Mouse (Mus musculus) myocyte (in vitro differentiated cells): ENCODE measurements around the gene Tk2. TPM values are rescaled to one million over a fixed set of nuclear protein-coding genes. Genes with fewer than 3 reads are reported as not detected.

Experiments used
- H3K27me3 ChIP-seq: one replicate; pipeline ENCODE4 v1.6.1; 2011; ENCODE audit not compliant: control insufficient read depth, insufficient read depth, insufficient read length
- H3K36me3 ChIP-seq: one replicate; pipeline ENCODE4 v1.6.1; 2011; ENCODE audit not compliant: control insufficient read depth, insufficient read depth
- H3K4me2 ChIP-seq: one replicate; pipeline ENCODE4 v1.6.1; 2011; ENCODE audit warnings: low read depth, control low read depth
- H3K4me3 ChIP-seq: one replicate; pipeline ENCODE4 v1.5.1; 2011; ENCODE audit warnings: mild to moderate bottlenecking, control low read depth, moderate library complexity
- H3K79me2 ChIP-seq: one replicate; pipeline ENCODE4 v1.6.1; 2011; ENCODE audit not compliant: control insufficient read depth, insufficient read depth
- H3ac ChIP-seq: one replicate; pipeline ENCODE4 v1.6.1; 2011; ENCODE audit not compliant: control insufficient read depth, insufficient read length
- CEBPB ChIP-seq: IDR thresholded peaks from 2 replicates; pipeline ENCODE4 v1.6.1; 2011; ENCODE audit warnings: mild to moderate bottlenecking, moderate library complexity; ENCODE audit not compliant: poor library complexity, insufficient read depth, severe bottlenecking
- E2F4 ChIP-seq: IDR thresholded peaks from one replicate; pipeline ENCODE4 v1.6.1; 2011; ENCODE audit warnings: mild to moderate bottlenecking, control low read depth, moderate library complexity; ENCODE audit not compliant: insufficient read depth
- MAX ChIP-seq: IDR thresholded peaks from one replicate; pipeline ENCODE4 v1.6.1; 2011; ENCODE audit warnings: low read depth, mild to moderate bottlenecking, control low read depth
- MYOD1 ChIP-seq, 3 experiments: IDR thresholded peaks; one replicate each; pipeline ENCODE4 v1.6.1; 2011; ENCODE audit warnings: control low read depth in 2 of 3, low read depth in 2 of 3, mild to moderate bottlenecking in 2 of 3, moderate library complexity in 1 of 3; ENCODE audit not compliant: insufficient read length in 2 of 3, control insufficient read depth in 1 of 3
- MYOG ChIP-seq, 3 experiments: IDR thresholded peaks; one replicate each; pipeline ENCODE4 v1.6.1; 2011; ENCODE audit warnings: control low read depth in 2 of 3, low read depth in 2 of 3, mild to moderate bottlenecking in 2 of 3; ENCODE audit not compliant: insufficient read length in 2 of 3, control insufficient read depth in 1 of 3, insufficient read depth in 1 of 3
- POLR2A ChIP-seq: IDR thresholded peaks from one replicate; pipeline ENCODE4 v1.6.1; 2011; ENCODE audit warnings: low read depth, mild to moderate bottlenecking, control low read depth, moderate library complexity; ENCODE audit not compliant: insufficient read length
- POLR2AphosphoS2 ChIP-seq: IDR thresholded peaks from one replicate; pipeline ENCODE4 v1.6.1; 2011; ENCODE audit warnings: low read depth, control low read depth; ENCODE audit not compliant: insufficient read length
- REST ChIP-seq: IDR thresholded peaks from one replicate; pipeline ENCODE4 v1.6.1; 2011; ENCODE audit warnings: mild to moderate bottlenecking, control low read depth, moderate library complexity; ENCODE audit not compliant: insufficient read depth, insufficient read length
- SRF ChIP-seq: IDR thresholded peaks from one replicate; pipeline ENCODE4 v1.6.1; 2011; ENCODE audit warnings: low read depth; ENCODE audit not compliant: control insufficient read depth, insufficient read length
- TCF12 ChIP-seq: IDR thresholded peaks from one replicate; pipeline ENCODE4 v1.6.1; 2011; ENCODE audit warnings: mild to moderate bottlenecking, control low read depth; ENCODE audit not compliant: poor library complexity, insufficient read depth, severe bottlenecking
- TCF3 ChIP-seq: IDR thresholded peaks from one replicate; pipeline ENCODE4 v1.6.1; 2011; ENCODE audit warnings: low read depth, control low read depth; ENCODE audit not compliant: insufficient read length
- USF1 ChIP-seq: IDR thresholded peaks from one replicate; pipeline ENCODE4 v1.6.1; 2011; ENCODE audit warnings: low read depth, mild to moderate bottlenecking, control low read depth, moderate library complexity
- polyA plus RNA-seq: library from polyadenylated mRNA; unstranded; fragments of >200 nt; fragmentation: generic; extraction: Trizol; gene quantifications from one replicate; pipeline ENCODE4 v1.2.1, GENCODE M21; 2012; ENCODE audit warnings: missing spikeins

Tk2 gene
- polyA plus RNA-seq, 1 experiment: 10.3 TPM

GRCm38 (mm10) chr8:104219806-104220205, 28.6 kb downstream of the Tk2 start:
- TF ChIP-seq SRF (no peak), TCF3 (no peak), POLR2AphosphoS2 (no peak), REST (no peak), MYOD1 (IDR thresholded peaks at IDR 0.05; ENCODE audit: control insufficient read depth in 1 of 3, insufficient read length in 2 of 3, low read depth in 2 of 3) (no peak), TCF12 (no peak), POLR2A (no peak), E2F4 (no peak), CEBPB (no peak)
- Histone ChIP-seq H3K36me3 (no peaks in the 10 kb centered on the region), H3K4me3 (no peak overlapping the region), H3K79me2 (no peaks in the 10 kb centered on the region), H3K4me2 (no peak overlapping the region), H3K27me3 (no peaks in the 10 kb centered on the region), H3ac (no peak overlapping the region)

GRCm38 (mm10) chr8:104219079-104219478, 29.3 kb downstream of the Tk2 start:
- Histone ChIP-seq H3K79me2 (no peaks in the 10 kb centered on the region), H3K4me2 (no peak overlapping the region), H3K4me3 (no peak overlapping the region), H3ac (no peak overlapping the region), H3K36me3 (no peaks in the 10 kb centered on the region), H3K27me3 (no peaks in the 10 kb centered on the region)
- TF ChIP-seq USF1 (no peak), CEBPB (no peak), MYOD1 (IDR thresholded peaks at IDR 0.05; ENCODE audit: control insufficient read depth in 1 of 3, insufficient read length in 2 of 3, low read depth in 2 of 3) (no peak), MYOG (IDR thresholded peaks at IDR 0.05; ENCODE audit: control insufficient read depth in 1 of 3, insufficient read depth in 1 of 3, insufficient read length in 2 of 3, low read depth in 2 of 3) (no peak)

GRCm38 (mm10) chr8:104217601-104218000, 30.8 kb downstream of the Tk2 start:
- H3K4me2 ChIP-seq: no peak overlapping the region
- no peak overlapping the region for H3ac ChIP-seq
- no peak for TF ChIP-seq E2F4
- no peak for TF ChIP-seq CEBPB
- TF ChIP-seq MYOG (IDR thresholded peaks at IDR 0.05; ENCODE audit: control insufficient read depth in 1 of 3, insufficient read depth in 1 of 3, insufficient read length in 2 of 3, low read depth in 2 of 3): no peak
- no peak for TF ChIP-seq MYOD1 (IDR thresholded peaks at IDR 0.05; ENCODE audit: control insufficient read depth in 1 of 3, insufficient read length in 2 of 3, low read depth in 2 of 3)
- TF ChIP-seq SRF: no peak
- no peak for TF ChIP-seq MAX
- TF ChIP-seq USF1: no peak
- no peak for TF ChIP-seq TCF3
- TF ChIP-seq TCF12: no peak
- TF ChIP-seq POLR2A: no peak
- TF ChIP-seq REST: no peak
- no peak for TF ChIP-seq POLR2AphosphoS2
- H3K4me3 ChIP-seq: no peak overlapping the region
- H3K36me3 ChIP-seq: no peaks in the 10 kb centered on the region
- H3K27me3 ChIP-seq: no peaks in the 10 kb centered on the region
- no peaks in the 10 kb centered on the region for H3K79me2 ChIP-seq

GRCm38 (mm10) chr8:104205292-104205691, 43.1 kb downstream of the Tk2 start:
- H3K79me2 ChIP-seq: no peaks in the 10 kb centered on the region
- H3K4me2 ChIP-seq: no peak overlapping the region
- H3K36me3 ChIP-seq: no peaks in the 10 kb centered on the region
- H3K4me3 ChIP-seq: no peak overlapping the region
- H3K27me3 ChIP-seq: no peaks in the 10 kb centered on the region
- no peak for TF ChIP-seq REST
- H3ac ChIP-seq: no peak overlapping the region

- Histone ChIP-seq H3K79me2 (no peaks in the 10 kb centered on the region), H3K27me3 (no peaks in the 10 kb centered on the region)
- no peak for TF ChIP-seq MYOD1 (IDR thresholded peaks at IDR 0.05; ENCODE audit: control insufficient read depth in 1 of 3, insufficient read length in 2 of 3, low read depth in 2 of 3)
- TF ChIP-seq SRF: no peak
- no peak for TF ChIP-seq E2F4
- no peak for TF ChIP-seq USF1
- TF ChIP-seq CEBPB: no peak
- TF ChIP-seq POLR2AphosphoS2: no peak
- no peak for TF ChIP-seq REST
- TF ChIP-seq POLR2A: no peak
- no peak for TF ChIP-seq MAX
These were observed 46.0 kb downstream of the Tk2 start for GRCm38 (mm10) chr8:104202320-104202719.

GRCm38 (mm10) chr8:104201622-104202021, 46.7 kb downstream of the Tk2 start:
- TF ChIP-seq POLR2A (no peak), MYOG (IDR thresholded peaks at IDR 0.05; ENCODE audit: control insufficient read depth in 1 of 3, insufficient read depth in 1 of 3, insufficient read length in 2 of 3, low read depth in 2 of 3) (no peak), MAX (no peak), SRF (no peak), POLR2AphosphoS2 (no peak), USF1 (no peak), REST (no peak), MYOD1 (IDR thresholded peaks at IDR 0.05; ENCODE audit: control insufficient read depth in 1 of 3, insufficient read length in 2 of 3, low read depth in 2 of 3) (no peak), E2F4 (no peak), CEBPB (no peak), TCF3 (no peak), TCF12 (no peak)

More at GRCm38 (mm10) chr8:104202320-104202719, 46.0 kb downstream of the Tk2 start:
- H3K36me3 ChIP-seq: no peaks in the 10 kb centered on the region
- H3K4me2 ChIP-seq: no peak overlapping the region
- no peak overlapping the region for H3K4me3 ChIP-seq
- no peak overlapping the region for H3ac ChIP-seq

More at GRCm38 (mm10) chr8:104201622-104202021, 46.7 kb downstream of the Tk2 start:
- Histone ChIP-seq H3K4me2 (no peak overlapping the region), H3ac (no peak overlapping the region), H3K79me2 (no peaks in the 10 kb centered on the region), H3K36me3 (no peaks in the 10 kb centered on the region), H3K4me3 (no peak overlapping the region), H3K27me3 (no peaks in the 10 kb centered on the region)
